Mouse (Mus musculus): ENCODE measurements around the gene Gm42906.

Gm42906 gene

DNA sequence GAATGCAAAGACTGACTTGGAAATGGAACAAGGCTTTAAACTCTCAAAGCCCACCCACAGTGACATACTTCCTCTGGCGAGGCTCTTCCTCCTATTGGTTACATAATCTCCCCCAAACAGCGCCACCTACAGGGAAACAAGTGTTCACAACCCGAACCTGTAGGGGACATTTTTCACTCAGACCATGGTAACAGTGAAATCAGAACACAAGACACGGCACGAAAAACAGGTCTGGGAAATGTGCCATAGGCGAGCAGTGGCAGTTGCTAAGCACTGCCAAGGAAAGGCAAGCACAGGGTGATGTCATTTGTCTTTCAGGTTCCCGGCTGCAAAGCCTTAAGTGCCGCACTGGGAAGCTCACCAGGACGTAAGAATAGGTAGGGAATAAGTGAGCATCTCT, 276.4 kb downstream of the Gm42906 start:
- TF ChIP-seq POU5F1 (IDR thresholded peaks at IDR 0.05; ENCODE audit: borderline replicate concordance, low read length) (no peak), CTCF (conservative IDR thresholded peaks at IDR 0.05; ENCODE audit: low read length) (peak; percentile 48)
- no peaks in the 10 kb centered on the region; the same call in 1 of the 2 replicates for H3K9me3 ChIP-seq (ENCODE audit: low read length)
- no peaks in the 10 kb centered on the region for H3K36me3 ChIP-seq (ENCODE audit: insufficient read depth, low read length)
- H3K4me3 ChIP-seq (replicated peaks; ENCODE audit: low read length), result no peak overlapping the region
- no peaks in the 10 kb centered on the region for H3K27me3 ChIP-seq (ENCODE audit: insufficient read depth, low read length)
- H3K4me1 ChIP-seq (replicated peaks; ENCODE audit: low read depth, low read length), result peaks cover 35% of the 10 kb centered on the region

DNA sequence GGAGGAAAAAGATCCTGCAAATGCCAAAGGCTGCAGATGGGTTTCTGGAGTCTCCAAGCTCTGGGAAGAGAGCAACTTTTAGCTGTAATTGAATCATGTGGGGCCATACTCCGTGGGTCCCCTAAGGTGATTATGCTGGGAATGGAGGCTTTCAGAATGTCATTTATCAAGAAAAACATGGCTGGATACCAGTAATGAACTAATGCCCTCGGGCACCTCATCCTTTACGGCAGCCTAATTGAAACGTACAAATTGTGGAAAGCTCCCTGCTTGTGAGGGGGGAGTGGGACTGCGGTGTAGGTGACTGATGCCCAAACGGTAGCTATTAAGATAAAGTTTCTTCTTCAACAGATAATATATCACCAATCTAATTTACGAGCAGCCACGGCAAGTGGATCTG, 278.5 kb downstream of the Gm42906 start:
- H3K4me1 ChIP-seq (replicated peaks; ENCODE audit: low read depth, low read length), result peaks cover 23% of the 10 kb centered on the region
- H3K27me3 ChIP-seq (ENCODE audit: insufficient read depth, low read length), result no peaks in the 10 kb centered on the region
- no peak overlapping the region for H3K4me3 ChIP-seq (replicated peaks; ENCODE audit: low read length)
- no peak for TF ChIP-seq NANOG (IDR thresholded peaks at IDR 0.05; ENCODE audit: borderline replicate concordance, low read length)
- TF ChIP-seq POU5F1 (IDR thresholded peaks at IDR 0.05; ENCODE audit: borderline replicate concordance, low read length), result no peak
- no peak for TF ChIP-seq CTCF (conservative IDR thresholded peaks at IDR 0.05; ENCODE audit: low read length)
- H3K36me3 ChIP-seq (ENCODE audit: insufficient read depth, low read length), result no peaks in the 10 kb centered on the region
- H3K9me3 ChIP-seq (ENCODE audit: low read length), result no peaks in the 10 kb centered on the region; the same call in 1 of the 2 replicates

DNA sequence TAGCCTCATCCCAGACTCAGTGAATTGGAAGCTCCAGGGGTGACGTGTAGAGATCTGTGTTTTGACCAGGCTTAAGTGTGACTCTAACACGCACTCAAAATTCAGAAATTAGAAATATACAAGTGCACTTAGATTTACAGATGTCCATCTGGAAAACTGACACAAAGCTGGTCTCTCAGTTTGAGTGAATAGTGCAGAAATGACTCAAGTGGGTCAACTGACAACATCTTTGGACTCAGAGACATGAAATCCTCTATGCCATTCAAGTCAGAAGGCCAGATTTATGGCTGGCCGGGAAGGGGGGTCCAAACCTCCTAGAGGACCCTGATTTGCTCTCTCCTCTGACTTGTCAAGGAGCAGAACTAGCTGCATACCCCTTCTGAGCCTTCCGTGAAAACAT, 279.9 kb downstream of the Gm42906 start:
- Histone ChIP-seq H3K4me3 (replicated peaks; ENCODE audit: low read length) (no peak overlapping the region), H3K36me3 (ENCODE audit: insufficient read depth, low read length) (no peaks in the 10 kb centered on the region), H3K9me3 (ENCODE audit: low read length) (no peaks in the 10 kb centered on the region; the same call in 1 of the 2 replicates), H3K27me3 (ENCODE audit: insufficient read depth, low read length) (no peaks in the 10 kb centered on the region), H3K4me1 (replicated peaks; ENCODE audit: low read depth, low read length) (peaks cover 16% of the 10 kb centered on the region)
- no peak for TF ChIP-seq CTCF (conservative IDR thresholded peaks at IDR 0.05; ENCODE audit: low read length)
- no peak for TF ChIP-seq NANOG (IDR thresholded peaks at IDR 0.05; ENCODE audit: borderline replicate concordance, low read length)
- TF ChIP-seq POU5F1 (IDR thresholded peaks at IDR 0.05; ENCODE audit: borderline replicate concordance, low read length), result no peak

DNA sequence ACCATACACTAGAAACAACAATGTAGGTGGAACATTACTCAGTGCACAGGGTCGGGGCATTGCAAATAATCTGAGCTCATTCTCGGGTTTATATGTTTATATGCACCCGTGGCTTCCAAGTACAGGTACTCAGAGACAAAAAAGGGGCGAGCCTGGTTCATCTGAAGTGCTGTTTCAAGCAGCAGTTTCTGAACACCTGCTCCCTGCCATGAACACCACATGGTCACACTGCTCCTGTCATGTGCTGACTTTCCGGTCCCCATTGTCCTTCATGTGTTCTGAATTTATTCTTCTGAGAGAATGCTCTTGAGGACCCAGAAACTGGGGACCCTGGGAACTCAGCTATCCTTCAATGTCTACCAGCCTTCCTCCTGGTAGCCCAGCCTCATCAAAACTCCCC, 282.2 kb downstream of the Gm42906 start:
- Histone ChIP-seq H3K4me3 (replicated peaks; ENCODE audit: low read length) (no peak overlapping the region), H3K27me3 (ENCODE audit: insufficient read depth, low read length) (no peaks in the 10 kb centered on the region), H3K4me1 (replicated peaks; ENCODE audit: low read depth, low read length) (peaks cover 24% of the 10 kb centered on the region), H3K9me3 (ENCODE audit: low read length) (no peaks in the 10 kb centered on the region), H3K36me3 (ENCODE audit: insufficient read depth, low read length) (no peaks in the 10 kb centered on the region)
- TF ChIP-seq POU5F1 (IDR thresholded peaks at IDR 0.05; ENCODE audit: borderline replicate concordance, low read length), result no peak
- no peak for TF ChIP-seq CTCF (conservative IDR thresholded peaks at IDR 0.05; ENCODE audit: low read length)
- no peak for TF ChIP-seq NANOG (IDR thresholded peaks at IDR 0.05; ENCODE audit: borderline replicate concordance, low read length)

DNA sequence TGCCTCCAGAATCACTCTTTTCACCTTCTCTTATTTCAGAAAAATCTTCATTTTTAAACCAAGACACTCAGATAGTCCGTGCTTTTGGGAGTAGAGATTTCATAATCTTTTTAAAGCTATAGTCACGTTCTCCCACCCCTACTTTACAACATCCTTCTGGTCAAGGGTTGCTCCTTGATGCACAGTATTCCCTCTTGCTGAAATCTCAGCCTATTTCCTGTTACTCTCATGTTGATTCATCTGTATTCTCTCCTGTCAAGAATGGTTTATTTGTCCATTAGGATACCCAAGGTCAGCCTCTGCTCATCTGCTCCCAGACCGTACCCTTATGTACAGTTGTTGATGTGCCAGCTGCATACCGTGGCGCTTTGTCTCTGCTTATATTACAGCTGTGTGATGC, 284.0 kb downstream of the Gm42906 start:
- no peak overlapping the region for H3K4me3 ChIP-seq (replicated peaks; ENCODE audit: low read length)
- H3K36me3 ChIP-seq (ENCODE audit: insufficient read depth, low read length), result no peaks in the 10 kb centered on the region
- no peaks in the 10 kb centered on the region for H3K9me3 ChIP-seq (ENCODE audit: low read length)
- TF ChIP-seq NANOG (IDR thresholded peaks at IDR 0.05; ENCODE audit: borderline replicate concordance, low read length), result no peak
- no peak for TF ChIP-seq POU5F1 (IDR thresholded peaks at IDR 0.05; ENCODE audit: borderline replicate concordance, low read length)
- TF ChIP-seq CTCF (conservative IDR thresholded peaks at IDR 0.05; ENCODE audit: low read length), result no peak
- H3K27me3 ChIP-seq (ENCODE audit: insufficient read depth, low read length), result no peaks in the 10 kb centered on the region
- H3K4me1 ChIP-seq (replicated peaks; ENCODE audit: low read depth, low read length), result peaks cover 27% of the 10 kb centered on the region

DNA sequence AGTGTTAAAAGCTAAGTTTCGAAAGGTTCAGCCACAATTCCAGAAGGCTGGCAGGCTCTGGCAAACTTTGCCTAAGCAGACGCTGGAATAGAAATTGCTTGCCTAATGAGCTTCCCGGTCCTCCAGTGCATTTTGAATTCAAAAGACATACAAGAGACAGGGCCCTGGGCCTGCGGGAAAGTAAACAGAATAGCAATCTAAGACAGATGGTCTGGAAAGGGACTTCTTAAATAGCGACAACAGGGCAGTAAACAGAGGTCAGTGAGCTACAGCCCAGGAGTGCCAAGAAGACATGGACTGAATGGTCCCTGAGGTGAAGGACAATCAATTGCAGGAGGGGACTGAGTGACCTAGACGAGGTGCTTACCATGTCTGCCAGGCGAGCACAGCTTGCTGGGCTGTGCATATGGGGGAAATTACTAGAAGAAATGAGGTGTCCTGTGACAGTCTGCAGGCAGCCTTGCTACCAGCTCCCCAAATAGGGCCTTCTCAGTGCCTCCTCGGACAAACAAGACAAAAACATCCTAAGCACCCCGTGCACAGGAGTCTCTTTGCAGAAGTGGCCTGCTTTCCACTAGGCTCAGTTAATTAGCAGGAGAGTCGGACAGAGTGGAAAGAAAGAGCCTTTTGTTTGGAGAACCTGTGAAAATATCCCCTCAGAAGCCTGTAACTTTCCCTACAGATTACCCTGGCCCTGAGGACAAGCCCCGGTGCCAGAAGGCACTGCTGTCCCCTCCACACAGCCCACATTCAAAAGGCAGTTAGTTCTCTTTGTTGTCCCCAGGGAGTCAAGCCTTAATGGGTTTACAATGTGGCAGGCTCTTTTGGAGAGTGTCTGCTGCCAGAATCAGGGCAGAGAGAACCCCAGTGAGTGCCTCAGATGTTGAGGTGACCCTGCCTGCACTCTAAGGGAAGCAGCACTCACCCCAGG, 285.0 kb downstream of the Gm42906 start:
- peaks cover 27% of the 10 kb centered on the region for H3K4me1 ChIP-seq (replicated peaks; ENCODE audit: low read depth, low read length)
- H3K27me3 ChIP-seq (ENCODE audit: insufficient read depth, low read length), result no peaks in the 10 kb centered on the region
- no peaks in the 10 kb centered on the region for H3K9me3 ChIP-seq (ENCODE audit: low read length)
- H3K36me3 ChIP-seq (ENCODE audit: insufficient read depth, low read length), result no peaks in the 10 kb centered on the region
- H3K4me3 ChIP-seq (replicated peaks; ENCODE audit: low read length), result no peak overlapping the region
- TF ChIP-seq CTCF (conservative IDR thresholded peaks at IDR 0.05; ENCODE audit: low read length), result no peak
- no peak for TF ChIP-seq NANOG (IDR thresholded peaks at IDR 0.05; ENCODE audit: borderline replicate concordance, low read length)
- no peak for TF ChIP-seq POU5F1 (IDR thresholded peaks at IDR 0.05; ENCODE audit: borderline replicate concordance, low read length)

DNA sequence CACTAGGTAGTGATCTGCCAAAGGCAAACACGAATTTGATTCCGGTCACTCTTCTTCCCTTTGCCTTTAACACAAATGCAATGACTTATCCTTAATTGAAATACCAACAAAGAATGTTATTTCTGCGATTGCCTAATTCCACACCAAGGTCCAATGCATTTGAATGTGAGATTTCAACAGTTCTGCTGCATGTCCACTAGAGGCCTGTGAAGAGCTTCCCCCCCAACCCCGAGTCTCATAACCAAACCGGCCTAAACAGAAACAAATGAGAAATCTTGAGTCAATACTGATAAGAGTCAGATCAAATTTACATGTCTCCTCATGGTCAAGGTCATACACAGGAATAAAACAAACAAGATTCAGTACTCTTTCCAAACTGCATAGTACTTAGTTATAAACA, 285.7 kb downstream of the Gm42906 start:
- H3K27me3 ChIP-seq (ENCODE audit: insufficient read depth, low read length), result no peaks in the 10 kb centered on the region
- no peak for TF ChIP-seq POU5F1 (IDR thresholded peaks at IDR 0.05; ENCODE audit: borderline replicate concordance, low read length)
- peak; percentile 19; the same call in 1 of the 2 replicates for TF ChIP-seq CTCF (conservative IDR thresholded peaks at IDR 0.05; ENCODE audit: low read length)
- TF ChIP-seq NANOG (IDR thresholded peaks at IDR 0.05; ENCODE audit: borderline replicate concordance, low read length), result no peak
- no peaks in the 10 kb centered on the region for H3K36me3 ChIP-seq (ENCODE audit: insufficient read depth, low read length)
- H3K9me3 ChIP-seq (ENCODE audit: low read length), result no peaks in the 10 kb centered on the region
- H3K4me3 ChIP-seq (replicated peaks; ENCODE audit: low read length), result no peak overlapping the region
- peaks cover 27% of the 10 kb centered on the region for H3K4me1 ChIP-seq (replicated peaks; ENCODE audit: low read depth, low read length)

DNA sequence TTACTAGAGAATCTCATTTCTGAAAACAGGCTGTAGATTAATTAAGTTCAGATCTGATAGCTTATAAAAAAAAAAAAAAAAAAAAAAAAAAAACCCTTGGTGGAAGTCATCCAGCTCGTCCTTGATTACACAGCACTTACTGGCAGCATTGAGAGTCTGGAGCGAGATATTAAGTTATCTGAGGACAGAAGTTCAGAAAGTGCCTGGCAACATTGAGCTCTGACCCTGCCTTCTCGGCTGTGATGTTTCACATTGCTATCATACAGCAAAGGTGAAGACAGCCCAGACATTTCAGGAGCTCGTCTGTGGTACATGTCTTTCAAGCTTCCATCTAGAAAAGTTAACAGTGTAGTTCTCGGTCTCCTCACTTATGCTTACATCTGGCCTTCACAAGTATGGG, 290.1 kb downstream of the Gm42906 start:
- TF ChIP-seq NANOG (IDR thresholded peaks at IDR 0.05; ENCODE audit: borderline replicate concordance, low read length), result no peak
- TF ChIP-seq CTCF (conservative IDR thresholded peaks at IDR 0.05; ENCODE audit: low read length), result no peak
- no peak for TF ChIP-seq POU5F1 (IDR thresholded peaks at IDR 0.05; ENCODE audit: borderline replicate concordance, low read length)
- Histone ChIP-seq H3K9me3 (ENCODE audit: low read length) (no peaks in the 10 kb centered on the region), H3K36me3 (ENCODE audit: insufficient read depth, low read length) (no peaks in the 10 kb centered on the region), H3K4me3 (replicated peaks; ENCODE audit: low read length) (no peak overlapping the region), H3K27me3 (ENCODE audit: insufficient read depth, low read length) (no peaks in the 10 kb centered on the region), H3K4me1 (replicated peaks; ENCODE audit: low read depth, low read length) (peaks cover 20% of the 10 kb centered on the region)
